Mouse (Mus musculus) lung, adult 18-20 months (tissue): ENCODE results near the gene Tmem206.
A peak's percentile ranks its signal among the peaks of the same experiment; 100 is the strongest.

Experiments used
- DNase-seq, 2 experiments: peaks; one replicate each; pipeline ENCODE4 v3.0.0; 2022; ENCODE audit warnings: mixed read lengths in 2 of 2

Tmem206 gene

DNA sequence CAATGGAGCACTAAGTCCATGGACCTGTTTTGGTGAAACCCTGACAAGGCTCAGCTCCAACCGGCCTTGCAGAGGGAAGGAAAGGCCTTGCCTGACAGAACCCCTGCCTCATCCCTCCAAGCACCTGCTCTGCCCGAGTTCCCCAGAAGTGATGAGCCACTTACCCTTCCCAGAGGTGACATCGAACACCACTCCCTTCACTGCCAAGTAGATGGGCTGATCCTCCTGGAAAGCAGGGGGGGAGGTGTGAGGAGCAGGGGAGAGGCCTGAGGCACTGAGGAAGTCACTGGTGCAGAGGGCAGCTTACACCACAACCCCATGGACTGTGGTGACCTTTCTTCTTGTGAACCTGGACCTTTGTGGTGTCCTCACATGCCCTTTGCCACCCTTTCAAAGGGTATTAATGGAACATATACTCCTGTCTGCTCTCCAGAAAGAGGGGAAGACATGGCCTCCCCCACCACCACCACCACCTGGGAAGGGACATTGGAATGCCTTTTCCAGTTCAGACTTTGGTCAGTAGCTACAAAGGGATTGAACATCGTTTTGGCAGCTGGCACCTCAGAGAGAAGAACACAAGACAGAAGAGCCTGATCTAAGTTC is 14.3 kb upstream of the Tmem206 start:
- no peak for DNase-seq

DNA sequence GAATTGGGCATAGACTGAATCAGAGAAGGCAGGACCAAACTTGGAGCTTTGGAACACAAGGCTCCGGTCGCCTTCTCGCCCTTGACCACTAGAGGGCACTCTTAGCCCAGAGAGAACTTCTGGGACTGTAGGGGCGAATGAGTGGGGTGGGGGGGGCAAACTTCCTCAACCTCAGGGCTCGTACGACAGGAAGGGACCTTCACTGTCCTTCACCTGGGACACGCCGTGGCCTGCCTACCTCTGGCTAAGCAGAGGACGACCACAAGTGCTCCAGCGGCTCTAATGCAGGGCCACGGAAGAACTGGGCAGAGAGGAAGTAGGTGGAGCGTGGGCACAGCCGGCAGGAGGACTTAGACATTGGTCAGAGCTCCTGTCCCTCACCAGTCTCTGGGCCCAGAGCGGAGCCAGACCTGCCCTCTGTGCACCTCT is 13.2 kb upstream of the Tmem206 start:
- DNase-seq, result peak; percentile 88 to 90

DNA sequence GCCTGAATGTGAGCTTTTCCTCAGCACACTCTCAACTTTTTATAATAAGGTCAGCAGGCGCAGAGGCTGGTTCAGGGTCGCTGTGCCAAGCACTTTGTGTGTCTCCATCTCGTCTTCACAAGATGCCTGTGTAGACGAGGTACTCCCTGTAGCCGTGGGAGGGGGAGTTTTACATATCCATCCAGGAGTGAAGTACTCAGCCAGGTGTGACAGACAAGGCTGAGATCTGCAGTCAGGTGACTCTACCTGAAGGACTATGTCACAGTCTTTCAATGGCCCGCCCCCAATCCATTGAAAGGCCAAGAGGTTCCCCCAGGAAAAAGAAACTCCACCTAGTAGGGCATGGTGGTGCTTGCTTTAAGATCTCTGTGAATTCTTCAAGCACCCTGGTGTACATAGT is 12.6 kb upstream of the Tmem206 start:
- peak in 1 of 2 experiments; percentile 43 for DNase-seq

DNA sequence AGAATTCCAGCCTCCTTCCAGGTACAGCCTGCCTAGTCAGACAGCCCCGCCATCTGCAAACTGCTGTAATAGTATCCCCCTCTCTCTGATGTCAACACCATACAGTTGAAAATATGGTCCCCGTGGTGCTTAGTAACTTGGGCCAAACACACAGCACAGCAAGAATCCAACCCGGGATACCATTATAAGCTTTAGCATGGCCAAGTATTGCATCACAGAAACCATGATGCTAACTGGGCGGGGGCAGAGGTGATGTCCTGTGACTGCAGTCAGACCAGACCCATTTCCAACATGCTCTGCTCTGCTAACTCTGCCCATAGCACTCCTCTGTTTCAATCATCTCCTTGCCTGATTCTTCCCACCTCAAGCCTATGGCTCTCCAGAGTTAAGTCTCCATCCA is 11.8 kb upstream of the Tmem206 start:
- DNase-seq, result peak; percentile 32 to 52

DNA sequence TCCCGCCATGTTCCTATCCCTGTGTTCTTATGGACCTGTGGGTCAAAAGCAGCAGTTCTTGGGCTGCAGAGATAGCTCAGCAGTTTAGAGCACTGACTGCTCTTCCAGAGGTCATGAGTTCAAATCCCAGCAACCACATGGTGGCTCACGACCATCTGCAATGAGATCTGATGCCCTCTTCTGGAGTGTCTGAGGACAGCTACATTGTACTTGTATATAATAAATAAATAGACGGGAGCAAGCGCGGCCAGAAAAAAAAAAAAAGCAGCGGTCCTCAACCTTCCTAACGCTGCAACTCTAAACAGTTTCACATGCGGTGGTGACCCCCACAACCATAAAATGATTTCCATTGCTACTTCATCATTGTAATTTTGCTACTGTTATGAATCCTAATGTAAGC is 8.9 kb upstream of the Tmem206 start:
- DNase-seq, result no peak

DNA sequence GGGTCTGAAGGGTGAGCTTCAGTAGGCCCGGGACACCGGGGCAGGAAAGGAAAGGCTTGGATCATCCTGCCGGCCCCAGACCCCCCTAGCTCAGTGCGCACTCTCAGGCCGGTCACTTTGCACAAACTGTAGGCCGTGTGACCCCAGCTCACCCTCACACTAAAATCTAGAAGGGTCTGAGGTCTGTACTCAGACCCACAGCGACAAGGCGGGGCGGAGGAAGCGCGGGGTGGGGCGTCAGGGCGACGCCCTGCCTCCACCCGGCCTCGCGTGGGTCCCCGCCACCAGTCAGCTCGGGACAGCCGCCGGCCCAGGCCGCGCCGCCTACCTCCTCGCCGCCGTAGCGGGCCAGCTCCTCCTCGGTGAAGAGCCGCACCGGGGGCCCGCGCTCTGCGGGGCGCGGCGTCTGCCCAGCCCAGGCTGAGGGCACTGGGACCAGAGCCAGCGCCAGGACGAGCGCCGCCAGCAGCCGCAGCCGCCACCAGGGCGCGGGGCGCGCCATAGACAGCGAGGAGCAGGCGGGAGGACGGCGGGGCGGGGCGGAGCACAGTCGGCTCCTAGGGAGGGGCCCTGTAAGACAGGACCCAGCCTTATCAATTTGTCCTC is 8.0 kb upstream of the Tmem206 start, which contains the start of gene Nenf:
Gene Nenf, minus strand, starts transcription at position 604 of the 606 bp plus-strand sequence.
- DNase-seq, result peak; percentile 82 to 83

DNA sequence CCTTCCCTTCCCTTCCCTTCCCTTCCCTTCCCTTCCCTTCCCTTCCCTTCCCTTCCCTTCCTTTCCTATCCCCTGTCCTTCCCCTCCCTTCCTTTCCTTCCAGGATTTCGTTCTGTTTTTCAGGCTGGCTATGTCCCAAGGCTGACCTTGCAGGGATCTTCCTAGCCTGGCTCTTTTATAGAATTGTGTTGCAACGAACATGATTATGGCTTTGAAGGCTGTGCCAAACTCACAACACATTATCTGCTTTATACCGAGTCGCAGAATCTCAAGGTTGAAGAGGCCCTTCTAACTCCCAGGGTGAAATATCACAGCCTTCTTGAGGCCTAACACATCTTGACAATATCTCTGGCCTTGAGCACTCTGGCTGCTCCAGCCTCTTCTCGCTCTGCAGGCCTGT is 7.0 kb upstream of the Tmem206 start:
- DNase-seq, result no peak

DNA sequence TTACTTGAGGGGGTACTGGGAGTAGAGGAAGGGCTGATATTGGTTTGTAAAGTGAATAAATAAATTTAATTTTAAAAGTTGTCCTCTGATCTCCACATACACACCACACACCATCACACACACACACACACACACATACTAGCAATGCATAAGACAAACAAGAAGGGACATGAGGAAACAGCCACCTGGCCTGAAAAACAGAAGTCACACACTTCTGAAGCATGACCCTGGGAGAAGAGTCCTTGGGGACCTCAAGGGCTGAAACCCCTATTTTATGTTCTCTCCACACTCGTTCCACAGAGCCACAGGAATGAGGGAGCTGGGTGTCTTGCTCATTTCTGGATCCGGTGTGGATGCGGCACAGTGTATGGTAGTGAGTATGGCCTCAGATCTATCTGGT is 2.3 kb upstream of the Tmem206 start:
- no peak for DNase-seq

DNA sequence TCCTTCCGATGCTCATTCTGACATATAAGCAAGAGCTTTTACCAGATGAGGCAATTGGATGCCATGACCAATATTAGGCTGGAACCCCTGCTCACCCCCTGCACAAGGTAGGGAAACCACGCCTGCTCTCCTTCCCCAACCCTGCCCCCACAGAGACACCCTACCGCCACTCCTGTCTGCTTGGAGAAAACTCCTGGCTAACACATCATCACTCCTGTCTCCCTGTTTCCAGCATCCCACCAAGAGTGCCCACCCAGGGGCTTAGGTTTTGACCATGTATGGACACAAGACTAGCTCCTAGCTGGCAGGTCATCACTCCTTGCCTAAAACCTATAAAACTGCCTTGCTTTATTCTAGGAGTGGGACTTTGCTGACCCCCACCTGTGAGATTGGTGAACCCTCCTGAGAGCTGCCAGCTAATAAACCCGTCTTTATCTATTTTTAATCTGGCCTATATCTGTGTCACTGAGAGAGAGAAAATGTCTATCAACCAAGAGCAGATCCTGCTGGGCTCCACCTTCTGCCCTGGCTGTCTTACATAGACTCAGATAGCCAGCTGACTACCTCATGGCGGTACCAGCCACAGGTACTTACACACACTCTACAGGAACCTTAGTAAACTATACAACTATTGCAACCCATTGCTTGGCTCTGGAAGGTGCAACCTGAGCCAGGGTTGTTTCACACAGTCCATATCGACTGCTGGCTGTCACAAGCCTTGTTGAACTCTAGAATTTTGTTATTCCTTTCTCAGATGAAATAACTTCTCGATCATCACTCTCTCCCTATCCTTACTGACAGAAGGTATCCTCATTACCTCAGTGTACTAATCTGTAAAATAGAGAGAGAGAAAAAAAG is 750 bp upstream of the Tmem206 start:
- no peak for DNase-seq

DNA sequence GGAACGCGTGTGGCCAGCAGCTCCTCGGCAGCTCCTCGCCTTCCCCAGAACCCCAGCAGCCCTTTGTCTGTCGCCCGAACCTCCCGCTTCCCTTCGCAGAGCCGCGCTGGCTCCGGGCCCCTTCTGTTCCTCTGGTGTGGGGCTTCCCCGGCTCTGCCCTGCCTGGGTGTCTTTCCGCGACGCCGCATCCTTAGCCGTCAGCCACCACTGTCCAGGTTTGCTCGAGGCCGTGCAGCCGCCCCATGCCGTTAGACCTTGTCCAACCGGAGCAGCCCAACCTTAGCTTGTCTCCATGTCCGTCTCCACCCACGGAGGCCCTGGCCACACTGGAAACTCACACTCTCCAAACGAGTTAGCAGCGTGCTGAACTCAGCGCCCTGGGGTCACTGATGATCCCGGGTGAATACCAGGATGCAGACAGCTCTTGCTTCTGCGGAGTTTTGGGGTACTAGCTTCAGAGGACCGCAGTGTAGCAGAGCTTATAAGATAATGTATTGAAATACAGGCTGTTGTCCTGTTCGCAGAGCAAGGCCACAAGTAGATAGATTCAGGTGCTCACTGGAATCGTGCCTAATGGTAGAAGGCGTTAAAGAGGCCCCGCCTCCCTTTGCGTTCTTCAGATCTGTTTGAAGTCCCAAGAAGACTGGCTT is 646 bp downstream of the Tmem206 start:
- DNase-seq, result peak; percentile 40 to 49

DNA sequence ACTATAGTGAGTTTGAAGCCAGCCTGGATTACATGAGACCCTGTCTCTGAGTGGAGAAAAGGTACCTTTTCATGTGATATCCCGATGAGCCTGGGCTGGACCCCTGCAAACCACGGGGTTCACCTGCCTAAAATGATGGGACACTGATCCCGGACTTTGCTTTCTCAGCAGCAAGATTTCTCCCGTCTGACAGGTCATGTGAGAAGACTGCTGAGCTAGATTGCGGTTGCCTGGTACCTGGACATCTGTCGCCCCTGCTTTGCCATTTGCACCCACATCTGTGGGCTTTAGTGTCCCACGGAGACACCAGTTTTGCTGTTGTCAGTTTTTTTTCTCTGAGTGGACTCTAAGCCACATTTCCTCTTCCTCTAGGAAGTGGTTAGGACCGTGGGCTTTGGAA is 1.5 kb downstream of the Tmem206 start:
- DNase-seq, result no peak

DNA sequence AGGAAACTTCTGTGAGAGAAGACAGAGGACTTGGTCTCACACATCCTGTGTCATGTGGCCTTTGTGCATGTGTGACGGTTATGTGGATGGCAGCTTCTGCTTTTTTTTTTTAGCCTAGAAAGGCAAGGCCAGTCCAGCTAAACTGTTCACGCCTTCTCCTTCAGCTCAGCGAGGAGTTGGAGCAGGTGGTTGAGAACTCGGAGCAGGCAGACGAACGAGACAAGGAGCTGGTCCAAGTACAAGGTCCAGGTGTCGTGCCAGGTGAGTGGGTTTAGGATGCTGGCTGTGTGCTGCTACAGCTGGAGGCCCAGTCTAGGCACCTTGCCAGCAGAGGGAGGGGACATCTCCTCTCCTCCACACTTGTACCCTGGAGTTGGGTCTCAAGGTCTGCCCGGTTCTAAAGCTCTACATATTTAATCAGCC is 2.3 kb downstream of the Tmem206 start:
- DNase-seq, result no peak

DNA sequence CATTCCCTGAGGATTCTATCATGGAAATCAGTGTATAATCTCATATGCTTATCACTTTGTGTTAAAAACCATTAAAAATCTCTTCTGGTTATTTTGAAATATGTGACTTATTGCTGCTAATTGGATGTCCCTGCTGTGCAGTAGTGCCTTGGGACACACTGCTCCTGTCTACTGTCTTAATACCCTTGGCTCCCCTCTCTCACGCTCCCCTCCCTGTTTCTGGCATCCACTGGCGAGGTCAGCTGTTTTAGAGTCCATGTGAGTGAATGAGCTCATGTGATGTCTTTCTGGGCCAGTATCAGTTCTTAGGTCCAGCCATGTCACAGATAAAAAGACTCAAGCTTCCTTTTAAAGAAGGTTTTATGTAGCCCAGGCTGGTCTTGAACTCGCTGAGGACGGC is 4.6 kb downstream of the Tmem206 start:
- DNase-seq, result no peak

DNA sequence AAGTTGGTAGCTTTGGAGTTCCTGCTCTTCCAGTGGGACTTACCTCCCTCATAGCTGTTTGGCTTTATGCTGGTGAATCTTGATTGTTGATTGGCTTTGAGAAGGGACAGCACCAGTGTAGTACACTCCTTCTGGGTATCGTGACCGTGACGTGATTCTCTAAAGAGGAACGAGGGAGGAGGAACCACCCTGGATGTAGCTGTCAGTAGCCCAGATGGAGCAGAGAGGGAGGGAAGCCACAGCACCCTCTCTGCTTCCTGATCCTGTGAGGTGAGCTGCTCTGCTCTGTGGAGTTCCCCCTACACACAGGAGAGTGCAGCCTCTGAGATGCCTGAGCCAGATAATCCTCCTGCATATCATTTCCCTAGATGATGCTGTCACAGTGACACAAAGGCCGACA is 8.8 kb downstream of the Tmem206 start:
- DNase-seq, result no peak

DNA sequence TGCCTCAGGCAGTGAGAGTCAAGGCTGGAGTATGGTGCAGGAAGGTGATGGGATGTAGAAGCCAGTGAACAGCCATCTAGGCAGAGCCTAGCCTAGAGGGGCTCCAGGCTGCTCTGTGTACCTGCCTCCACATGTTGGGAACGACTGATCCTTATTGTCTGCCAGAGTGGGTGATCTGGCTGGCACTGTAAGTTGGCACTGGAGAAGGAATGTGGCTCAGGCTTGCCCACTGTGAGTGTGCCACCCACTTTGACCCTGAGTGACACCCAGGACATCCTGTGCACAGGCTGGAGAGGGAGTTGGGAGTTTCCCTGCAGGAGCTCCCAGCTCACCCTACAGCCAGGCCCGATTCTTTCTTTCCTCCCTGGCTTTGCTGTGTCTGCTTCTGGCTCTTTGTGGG is 14.2 kb downstream of the Tmem206 start:
- DNase-seq, result no peak

DNA sequence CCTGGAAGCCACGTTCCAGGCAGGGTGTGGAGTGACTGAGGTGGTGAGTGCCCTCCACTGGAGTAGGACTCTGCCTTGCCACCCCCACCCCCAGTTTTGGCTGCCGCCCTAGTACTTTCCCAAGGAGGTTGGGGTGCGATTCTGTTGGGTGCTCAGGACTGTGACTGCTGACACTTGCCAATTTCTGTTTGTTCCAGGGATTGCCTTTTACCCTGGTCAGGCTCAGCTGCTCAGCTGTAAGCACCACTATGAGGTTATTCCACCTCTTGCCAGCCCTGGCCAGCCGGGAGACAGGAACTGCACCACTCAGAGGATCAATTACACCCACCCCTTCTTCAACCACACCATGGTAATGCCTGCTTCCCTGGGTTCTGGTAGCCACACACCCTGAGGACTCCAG is 14.8 kb downstream of the Tmem206 start:
- DNase-seq, result no peak

DNA sequence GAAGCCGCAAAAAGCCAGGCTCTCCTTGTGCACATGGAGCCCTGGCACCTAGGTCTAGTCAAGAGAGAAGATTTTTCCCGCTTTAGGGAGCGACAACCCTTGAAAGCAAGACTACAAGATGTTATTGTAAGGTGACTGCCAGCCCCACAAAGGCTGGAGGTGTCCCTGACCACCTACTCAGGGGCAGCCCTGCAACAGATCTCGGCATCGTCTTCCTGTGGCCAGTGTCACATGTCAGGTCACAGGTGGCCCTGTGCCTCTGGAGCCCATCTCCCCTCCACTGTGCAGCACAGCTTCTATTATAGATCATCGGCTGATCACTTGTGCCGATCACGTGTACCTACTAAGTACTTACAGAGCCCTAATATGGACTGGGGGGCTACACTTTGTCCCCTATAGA is 21.9 kb downstream of the Tmem206 start:
- DNase-seq, result no peak

DNA sequence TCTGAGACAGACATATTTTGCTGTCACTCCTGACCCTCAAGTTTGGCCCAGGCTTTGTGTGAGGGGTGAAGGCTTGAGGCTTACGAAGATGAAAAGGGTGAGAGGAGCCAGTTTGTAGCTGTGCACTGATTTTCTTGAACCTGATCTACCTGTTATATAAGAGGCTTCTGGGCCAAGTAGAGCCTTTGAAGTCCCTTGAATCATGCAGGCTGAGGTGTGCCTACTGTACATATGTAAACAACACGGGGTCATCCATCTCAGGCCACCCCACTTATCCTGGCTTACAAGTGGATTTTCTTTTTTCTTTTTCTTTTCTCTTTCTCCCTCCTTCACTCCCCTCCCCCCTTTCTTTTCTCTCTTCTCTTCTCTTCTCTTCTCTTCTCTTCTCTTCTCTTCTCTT is 22.9 kb downstream of the Tmem206 start:
- DNase-seq, result no peak

DNA sequence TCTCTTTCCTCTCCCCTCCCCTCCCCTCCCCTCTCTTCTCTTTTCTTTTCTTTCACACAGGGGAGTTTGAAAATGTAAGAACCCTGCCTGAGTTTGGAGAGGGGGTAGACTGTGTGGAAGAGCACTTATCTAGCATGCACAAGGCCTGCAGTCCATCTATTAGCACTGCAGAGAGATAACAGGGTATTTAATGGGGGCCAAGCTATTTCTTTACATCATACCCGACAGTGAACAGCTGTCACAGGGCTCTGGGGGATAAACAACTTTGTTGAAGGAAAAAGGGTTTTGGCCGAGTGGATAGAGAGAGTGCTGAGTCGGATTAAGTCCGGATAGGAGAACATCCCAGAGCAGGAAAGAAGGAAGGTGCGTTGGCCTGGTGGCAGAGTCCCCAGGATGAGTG is 23.3 kb downstream of the Tmem206 start:
- no peak for DNase-seq

DNA sequence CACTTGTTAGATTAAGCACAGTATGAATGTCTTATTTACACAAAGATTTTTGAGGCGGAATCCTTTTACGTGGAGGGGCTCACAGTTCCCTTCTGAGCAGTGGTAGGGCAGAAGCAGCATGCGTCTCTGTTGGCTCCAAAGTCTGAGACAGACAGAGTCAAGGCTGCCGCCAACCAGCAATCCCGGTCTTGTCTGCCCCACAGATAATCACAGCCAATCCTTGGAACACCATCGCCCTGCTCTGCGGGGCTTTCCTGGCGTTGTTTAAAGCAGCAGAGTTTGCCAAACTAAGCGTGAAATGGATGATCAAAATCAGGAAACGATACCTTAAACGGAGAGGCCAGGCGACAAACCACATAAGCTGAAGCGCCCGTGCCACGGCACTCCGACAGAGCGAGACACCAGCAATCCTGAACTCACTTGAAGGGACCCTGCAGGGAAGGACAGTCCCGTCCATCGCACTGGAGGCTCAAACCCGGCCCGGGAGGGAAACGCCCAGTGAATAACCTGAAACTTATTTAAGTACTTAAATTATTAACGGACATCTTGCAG is 23.9 kb downstream of the Tmem206 start:
- no peak for DNase-seq

DNA sequence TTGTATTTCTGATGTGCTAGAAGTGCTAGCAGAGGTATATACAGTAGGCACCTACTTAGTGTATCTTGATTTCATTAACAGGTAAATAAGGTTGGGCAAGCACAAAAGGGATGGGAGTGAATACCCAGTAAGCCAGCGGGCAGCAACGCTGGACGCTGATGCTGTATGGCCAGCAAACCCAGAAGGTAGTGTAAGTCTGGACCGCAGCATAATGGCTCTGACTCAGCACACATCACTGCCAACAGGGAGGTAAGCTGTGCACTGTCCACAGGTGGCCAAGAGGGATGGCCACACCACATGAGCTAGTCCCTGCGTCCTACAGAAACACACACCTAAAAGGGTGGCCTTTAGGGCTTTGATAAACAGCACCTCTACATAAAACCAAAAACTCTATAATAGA is 24.6 kb downstream of the Tmem206 start:
- no peak for DNase-seq

DNA sequence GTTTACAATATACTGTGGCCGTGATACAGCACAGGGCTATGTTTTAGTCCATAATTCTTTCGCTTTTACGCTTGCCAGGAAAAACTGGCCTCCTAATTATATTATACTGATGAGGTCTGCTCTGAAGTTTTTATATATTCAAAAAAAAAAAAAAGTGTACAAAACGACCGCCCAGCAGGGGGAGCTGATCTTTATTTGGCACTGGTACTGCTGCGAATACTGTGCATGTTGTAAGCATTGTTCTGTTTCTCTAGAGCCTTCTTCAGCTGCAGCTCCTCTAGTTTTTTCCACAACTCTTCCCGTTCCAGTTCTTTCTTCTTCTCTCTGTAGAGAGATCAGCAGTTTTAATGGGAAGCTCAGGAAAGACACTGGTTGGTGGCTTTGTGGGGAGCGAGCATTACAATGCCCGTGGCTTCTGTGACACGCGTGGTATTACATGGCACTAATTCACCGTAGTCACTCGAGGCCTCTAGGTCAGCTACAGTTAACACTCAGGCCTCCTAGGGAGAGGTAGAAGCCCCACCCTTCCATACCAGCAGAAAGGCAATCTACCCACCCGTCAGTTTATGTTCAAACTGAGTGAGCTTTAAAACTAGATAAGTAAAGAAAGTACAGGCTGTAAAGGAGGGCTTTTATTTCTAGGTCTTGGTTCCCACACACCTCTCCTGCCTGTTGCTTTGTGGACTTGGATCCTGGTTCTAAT is 27.2 kb downstream of the Tmem206 start:
- peak in 1 of 2 experiments; percentile 29 for DNase-seq

DNA sequence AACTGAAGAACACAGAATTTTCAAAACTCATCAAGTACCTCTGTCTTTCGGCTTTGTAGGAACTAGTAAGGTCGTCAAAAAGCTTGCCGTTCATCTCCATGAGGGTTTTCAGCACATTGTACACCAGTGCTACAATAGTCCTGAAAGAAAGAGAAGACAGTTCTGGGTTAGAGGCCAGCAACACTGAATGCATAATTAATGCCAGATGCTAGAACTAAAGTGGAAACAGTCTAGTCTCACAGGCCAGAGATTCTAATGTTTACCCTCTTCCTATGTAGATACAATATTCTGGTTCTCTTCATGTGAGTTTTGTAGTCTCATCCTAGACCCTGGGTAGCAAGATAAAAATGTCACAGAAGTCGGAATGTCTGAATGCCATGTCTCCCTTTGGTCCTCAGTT is 28.1 kb downstream of the Tmem206 start:
- no peak for DNase-seq
